Mouse (Mus musculus) layer of hippocampus, postnatal 25 days (tissue): ENCODE results near the gene Dynlt1b. TPM values are rescaled to one million over a fixed set of nuclear protein-coding genes. Genes with fewer than 3 reads are reported as not detected.
"Not testable (repeated sequence)": the region's sequence is repeated elsewhere in the genome, so short reads cannot be mapped to it uniquely, and the experiment has no call there.

Experiments used
- DNase-seq, 2 experiments: peaks; one replicate each; pipeline ENCODE4 v3.0.0; 2022; ENCODE audit warnings: mixed read lengths in 2 of 2, low spot score in 1 of 2; ENCODE audit errors: extremely low spot score in 1 of 2
- total RNA-seq, 2 experiments: library from RNA; stranded (reverse); gene quantifications; 2 replicates each; pipeline ENCODE4 v1.2.3; 2021

Gene Dynlt1b
- total RNA-seq, 2 experiments from 2014 or later: 51.8 to 54.1 TPM

- not testable (repeated sequence) for DNase-seq
Observed at GRCm38 (mm10) chr17:6422370-6422769, 7.5 kb upstream of the Dynlt1b start.

GRCm38 (mm10) chr17:6422805-6423204 lies 7.1 kb upstream of the Dynlt1b start:
- DNase-seq: not testable (repeated sequence)

- DNase-seq: not testable (repeated sequence)
Observed at GRCm38 (mm10) chr17:6424294-6424980, 5.5 kb upstream of the Dynlt1b start.

- not testable (repeated sequence) for DNase-seq
Observed at GRCm38 (mm10) chr17:6425325-6425724, 4.6 kb upstream of the Dynlt1b start.

GRCm38 (mm10) chr17:6426869-6427268 lies 3.0 kb upstream of the Dynlt1b start:
- not testable (repeated sequence) for DNase-seq

- not testable (repeated sequence) for DNase-seq
Observed at GRCm38 (mm10) chr17:6428926-6429325, 986 bp upstream of the Dynlt1b start.

GRCm38 (mm10) chr17:6430410-6431001 lies 594 bp downstream of the Dynlt1b start:
- DNase-seq: not testable (repeated sequence)

- DNase-seq: not testable (repeated sequence)
Observed at GRCm38 (mm10) chr17:6432456-6432855, 2.5 kb downstream of the Dynlt1b start.

- not testable (repeated sequence) for DNase-seq
Observed at GRCm38 (mm10) chr17:6433691-6434090, 3.8 kb downstream of the Dynlt1b start.

GRCm38 (mm10) chr17:6438080-6438479 lies 8.2 kb downstream of the Dynlt1b start:
- not testable (repeated sequence) for DNase-seq

GRCm38 (mm10) chr17:6439913-6440312 lies 10.0 kb downstream of the Dynlt1b start:
- DNase-seq: not testable (repeated sequence)

GRCm38 (mm10) chr17:6440493-6441077 lies 10.7 kb downstream of the Dynlt1b start:
- not testable (repeated sequence) for DNase-seq

- DNase-seq: not testable (repeated sequence)
Observed at GRCm38 (mm10) chr17:6441254-6441653, 11.3 kb downstream of the Dynlt1b start.

- DNase-seq: not testable (repeated sequence)
Observed at GRCm38 (mm10) chr17:6442513-6442912, 12.6 kb downstream of the Dynlt1b start.

- DNase-seq: not testable (repeated sequence)
Observed at GRCm38 (mm10) chr17:6445794-6446587, 16.1 kb downstream of the Dynlt1b start.

- not testable (repeated sequence) for DNase-seq
Observed at GRCm38 (mm10) chr17:6448293-6448692, 18.4 kb downstream of the Dynlt1b start.

GRCm38 (mm10) chr17:6449166-6449565 lies 19.3 kb downstream of the Dynlt1b start:
- DNase-seq: not testable (repeated sequence)

GRCm38 (mm10) chr17:6451205-6451604 lies 21.3 kb downstream of the Dynlt1b start:
- DNase-seq: not testable (repeated sequence)

GRCm38 (mm10) chr17:6452689-6453088 lies 22.8 kb downstream of the Dynlt1b start:
- DNase-seq: peak; percentile 60 to 70

GRCm38 (mm10) chr17:6454703-6455102 lies 24.8 kb downstream of the Dynlt1b start:
- DNase-seq: not testable (repeated sequence)

- not testable (repeated sequence) for DNase-seq
Observed at GRCm38 (mm10) chr17:6455883-6456282, 26.0 kb downstream of the Dynlt1b start.
